8 mouse cellular contexts compared by ENCODE assay signal in genomic region chr11:69979827-69980195, GRCm38 (mm10). TPM values are rescaled to one million over a fixed set of nuclear protein-coding genes. Genes with fewer than 3 reads are reported as not detected.
DNase-seq lines count a peak whose midpoint lies in the region; ATAC-seq and TF ChIP-seq lines count a peak whose summit lies in the region.

No protein-coding gene starts in this region.

- peak overlapping the region; percentile 92 for H3K4me2 ChIP-seq in limb, embryonic 13.5 days (replicated peaks)

- H3K9me3 ChIP-seq in megakaryocyte, embryonic 14.5 days: no peaks in the 10 kb centered on the region
- H3K9me3 ChIP-seq in limb, embryonic 13.5 days: no peaks in the 10 kb centered on the region

- H3K4me3 ChIP-seq in megakaryocyte, embryonic 14.5 days (replicated peaks): peak overlapping the region; percentile 95
- H3K4me3 ChIP-seq in limb, embryonic 13.5 days: peak overlapping the region; percentile 99
- peak overlapping the region; percentile 87 for H3K4me3 ChIP-seq in small intestine, adult 2 months (ENCODE audit: low read depth, low read length)

- TF ChIP-seq CTCF in small intestine, adult 2 months (IDR thresholded peaks at IDR 0.05; ENCODE audit: extremely low read depth, insufficient read length, insufficient replicate concordance, low read depth, low read length): no peak

- WGBS in limb, embryonic 13.5 days: 2% methylated on average over 16 of the region's 16 CpGs
- WGBS in small intestine, adult 2 months: 1% methylated on average over 16 of the region's 16 CpGs

- no peak for DNase-seq in Muller cell, postnatal 12 days (ENCODE audit: inconsistent ontology term)
- no peak for DNase-seq in right cerebral cortex, adult 18-20 months
- DNase-seq in spleen, postnatal 14 days (ENCODE audit: low spot score in 2 of 2): no peak

- no peak for TF ChIP-seq POLR2A in small intestine, adult 2 months (IDR thresholded peaks at IDR 0.05; ENCODE audit: low read depth, low read length)

- no peak for ATAC-seq in megakaryocyte, adult 5-6 weeks (ENCODE audit: poor library complexity, severe bottlenecking)
- ATAC-seq in erythroid progenitor cell, adult 5-6 weeks (replicated peaks; ENCODE audit: low FRiP score, poor library complexity, severe bottlenecking): peak; percentile 70
- ATAC-seq in limb, embryonic 13.5 days (ENCODE audit: low FRiP score, low read depth): no peak

- peak overlapping the region; percentile 98 for H3K27ac ChIP-seq in limb, embryonic 13.5 days
- peak overlapping the region; percentile 93 for H3K27ac ChIP-seq in small intestine, adult 2 months (ENCODE audit: insufficient read depth, low read depth, low read length)

- peaks cover 59% of the 10 kb centered on the region for H3K36me3 ChIP-seq in megakaryocyte, embryonic 14.5 days (replicated peaks; ENCODE audit: low read length)
- peaks cover 52% of the 10 kb centered on the region for H3K36me3 ChIP-seq in limb, embryonic 13.5 days
- H3K36me3 ChIP-seq in small intestine, adult 2 months (ENCODE audit: control insufficient read depth, insufficient read depth, low read length): peaks cover 16% of the 10 kb centered on the region

- peak overlapping the region; percentile 90 for H3K9ac ChIP-seq in limb, embryonic 13.5 days

- H3K4me1 ChIP-seq in megakaryocyte, embryonic 14.5 days: peaks cover 40% of the 10 kb centered on the region
- H3K4me1 ChIP-seq in limb, embryonic 13.5 days: peaks cover 30% of the 10 kb centered on the region
- peaks cover 8% of the 10 kb centered on the region; the same call in 1 of the 2 replicates for H3K4me1 ChIP-seq in small intestine, adult 2 months (ENCODE audit: control insufficient read depth, insufficient read depth, insufficient read length, low read length)

- H3K27me3 ChIP-seq in megakaryocyte, embryonic 14.5 days (replicated peaks): no peaks in the 10 kb centered on the region
- H3K27me3 ChIP-seq in limb, embryonic 13.5 days: no peaks in the 10 kb centered on the region
- no peaks in the 10 kb centered on the region for H3K27me3 ChIP-seq in small intestine, adult 2 months (ENCODE audit: control insufficient read depth, insufficient read depth, low read length)

RNA-seq across cellular contexts. Expression of gene Ctdnep1, which starts 1.1 kb away (rescaled TPM):
- 289 and 291 TPM in 2 replicates for polyA plus RNA-seq in megakaryocyte, embryonic 14.5 days (2012; ENCODE audit: insufficient read depth, low replicate concordance)
- total RNA-seq in megakaryocyte, adult 5-6 weeks (2015): 120 and 150 TPM in 2 replicates
- total RNA-seq in megakaryocyte, adult 5-6 weeks (2017): 26.6 and 27.0 TPM in 2 replicates
- 49.4 and 83.4 TPM in 2 replicates for total RNA-seq in erythroid progenitor cell, adult 5-6 weeks (2015; ENCODE audit: low replicate concordance)
- total RNA-seq in erythroid progenitor cell, adult 5-6 weeks (2017; ENCODE audit: low replicate concordance): 17.1 and 20.9 TPM in 2 replicates
- polyA plus RNA-seq in limb, embryonic 13.5 days (2015; fragmentation: Nextera tagmentation; extraction: Ambion mirVana): 30.8 and 31.2 TPM in 2 replicates
- polyA plus RNA-seq in small intestine, adult 2 months (2012; rRNA removed): 59.7 and 116 TPM in 2 replicates

RNA-seq across cellular contexts. Expression of gene Elp5, which starts 2.5 kb away (rescaled TPM):
- 11.0 TPM in 1 of 2 replicates, not detected in the other for polyA plus RNA-seq in megakaryocyte, embryonic 14.5 days (2012; ENCODE audit: insufficient read depth, low replicate concordance)
- total RNA-seq in megakaryocyte, adult 5-6 weeks (2015): 44.7 and 63.0 TPM in 2 replicates
- 35.7 and 40.5 TPM in 2 replicates for total RNA-seq in megakaryocyte, adult 5-6 weeks (2017)
- total RNA-seq in erythroid progenitor cell, adult 5-6 weeks (2015; ENCODE audit: low replicate concordance): 45.0 and 50.7 TPM in 2 replicates
- total RNA-seq in erythroid progenitor cell, adult 5-6 weeks (2017; ENCODE audit: low replicate concordance): 25.3 and 45.8 TPM in 2 replicates
- polyA plus RNA-seq in limb, embryonic 13.5 days (2015; fragmentation: Nextera tagmentation; extraction: Ambion mirVana): 126 and 134 TPM in 2 replicates
- polyA plus RNA-seq in small intestine, adult 2 months (2012; rRNA removed): 24.4 and 37.8 TPM in 2 replicates

RNA-seq across cellular contexts. Expression of gene Gabarap, which starts 11.1 kb away (rescaled TPM):
- polyA plus RNA-seq in megakaryocyte, embryonic 14.5 days (2012; ENCODE audit: insufficient read depth, low replicate concordance): 495 and 977 TPM in 2 replicates
- total RNA-seq in megakaryocyte, adult 5-6 weeks (2015): 843 and 872 TPM in 2 replicates
- 599 and 651 TPM in 2 replicates for total RNA-seq in megakaryocyte, adult 5-6 weeks (2017)
- 393 and 394 TPM in 2 replicates for total RNA-seq in erythroid progenitor cell, adult 5-6 weeks (2015; ENCODE audit: low replicate concordance)
- 161 and 239 TPM in 2 replicates for total RNA-seq in erythroid progenitor cell, adult 5-6 weeks (2017; ENCODE audit: low replicate concordance)
- 499 and 506 TPM in 2 replicates for polyA plus RNA-seq in limb, embryonic 13.5 days (2015; fragmentation: Nextera tagmentation; extraction: Ambion mirVana)
- polyA plus RNA-seq in small intestine, adult 2 months (2012; rRNA removed): 211 and 564 TPM in 2 replicates

RNA-seq across cellular contexts. Expression of gene Cldn7, which starts 15.2 kb away (rescaled TPM):
- polyA plus RNA-seq in megakaryocyte, embryonic 14.5 days (2012; ENCODE audit: insufficient read depth, low replicate concordance): not detected in 2 replicates
- total RNA-seq in megakaryocyte, adult 5-6 weeks (2015): not detected in 2 replicates
- total RNA-seq in megakaryocyte, adult 5-6 weeks (2017): not detected in 2 replicates
- not detected in 2 replicates for total RNA-seq in erythroid progenitor cell, adult 5-6 weeks (2015; ENCODE audit: low replicate concordance)
- not detected in 2 replicates for total RNA-seq in erythroid progenitor cell, adult 5-6 weeks (2017; ENCODE audit: low replicate concordance)
- polyA plus RNA-seq in limb, embryonic 13.5 days (2015; fragmentation: Nextera tagmentation; extraction: Ambion mirVana): 13.4 and 14.4 TPM in 2 replicates
- polyA plus RNA-seq in small intestine, adult 2 months (2012; rRNA removed): 521 and 1,844 TPM in 2 replicates

RNA-seq across cellular contexts. Expression of gene Phf23, which starts 15.8 kb away (rescaled TPM):
- 24.1 and 85.6 TPM in 2 replicates for polyA plus RNA-seq in megakaryocyte, embryonic 14.5 days (2012; ENCODE audit: insufficient read depth, low replicate concordance)
- 34.0 and 37.0 TPM in 2 replicates for total RNA-seq in megakaryocyte, adult 5-6 weeks (2015)
- total RNA-seq in megakaryocyte, adult 5-6 weeks (2017): 42.5 and 45.8 TPM in 2 replicates
- 18.7 and 21.4 TPM in 2 replicates for total RNA-seq in erythroid progenitor cell, adult 5-6 weeks (2015; ENCODE audit: low replicate concordance)
- total RNA-seq in erythroid progenitor cell, adult 5-6 weeks (2017; ENCODE audit: low replicate concordance): 22.2 and 25.4 TPM in 2 replicates
- 95.9 and 101 TPM in 2 replicates for polyA plus RNA-seq in limb, embryonic 13.5 days (2015; fragmentation: Nextera tagmentation; extraction: Ambion mirVana)
- 5.7 and 12.4 TPM in 2 replicates for polyA plus RNA-seq in small intestine, adult 2 months (2012; rRNA removed)
